Mouse (Mus musculus) lung, postnatal 36 days (tissue): ENCODE data around the gene C9.

Source experiments
- DNase-seq: peaks from one replicate; pipeline ENCODE4 v3.0.0; 2022; ENCODE audit warnings: mixed read lengths

Gene C9

GRCm38 (mm10) chr15:6492386-6492785, 47.3 kb downstream of the C9 start:
- no peak for DNase-seq

DNA sequence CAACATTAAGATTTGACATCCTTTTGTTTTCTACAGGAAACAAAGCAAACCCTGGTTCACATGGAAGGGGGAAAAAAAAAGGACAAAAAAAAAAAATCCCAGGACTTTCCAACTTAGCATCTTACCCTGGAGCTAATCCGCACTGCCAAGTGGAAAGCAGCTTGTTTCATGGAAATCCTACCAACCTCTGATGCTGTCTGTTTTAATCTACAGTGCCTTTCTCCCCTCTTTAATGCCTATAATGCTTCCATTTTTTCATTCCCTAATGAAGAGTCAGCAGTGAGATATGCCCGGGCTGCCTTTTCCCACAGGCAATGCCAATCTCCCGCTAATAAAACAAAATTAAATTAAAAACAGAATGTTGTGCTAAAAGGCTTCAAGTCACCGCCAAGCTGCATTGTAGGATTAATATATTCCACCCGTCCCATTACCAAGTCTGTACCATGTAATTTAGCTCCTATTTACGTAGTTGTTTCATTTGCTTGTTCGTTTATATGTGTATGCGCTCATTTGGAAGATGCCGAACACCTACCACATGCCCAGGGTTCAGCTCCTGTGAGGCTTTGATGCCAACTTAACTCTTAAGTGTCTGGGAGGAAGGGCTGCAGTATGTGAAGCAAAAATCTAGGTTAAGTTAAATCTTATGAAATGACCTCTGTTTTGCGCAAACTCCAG, 53.4 kb downstream of the C9 start:
- DNase-seq, result no peak

GRCm38 (mm10) chr15:6500787-6501186, 55.7 kb downstream of the C9 start:
- DNase-seq, result peak; percentile 37

GRCm38 (mm10) chr15:6517525-6517924, 72.4 kb downstream of the C9 start:
- no peak for DNase-seq

DNA sequence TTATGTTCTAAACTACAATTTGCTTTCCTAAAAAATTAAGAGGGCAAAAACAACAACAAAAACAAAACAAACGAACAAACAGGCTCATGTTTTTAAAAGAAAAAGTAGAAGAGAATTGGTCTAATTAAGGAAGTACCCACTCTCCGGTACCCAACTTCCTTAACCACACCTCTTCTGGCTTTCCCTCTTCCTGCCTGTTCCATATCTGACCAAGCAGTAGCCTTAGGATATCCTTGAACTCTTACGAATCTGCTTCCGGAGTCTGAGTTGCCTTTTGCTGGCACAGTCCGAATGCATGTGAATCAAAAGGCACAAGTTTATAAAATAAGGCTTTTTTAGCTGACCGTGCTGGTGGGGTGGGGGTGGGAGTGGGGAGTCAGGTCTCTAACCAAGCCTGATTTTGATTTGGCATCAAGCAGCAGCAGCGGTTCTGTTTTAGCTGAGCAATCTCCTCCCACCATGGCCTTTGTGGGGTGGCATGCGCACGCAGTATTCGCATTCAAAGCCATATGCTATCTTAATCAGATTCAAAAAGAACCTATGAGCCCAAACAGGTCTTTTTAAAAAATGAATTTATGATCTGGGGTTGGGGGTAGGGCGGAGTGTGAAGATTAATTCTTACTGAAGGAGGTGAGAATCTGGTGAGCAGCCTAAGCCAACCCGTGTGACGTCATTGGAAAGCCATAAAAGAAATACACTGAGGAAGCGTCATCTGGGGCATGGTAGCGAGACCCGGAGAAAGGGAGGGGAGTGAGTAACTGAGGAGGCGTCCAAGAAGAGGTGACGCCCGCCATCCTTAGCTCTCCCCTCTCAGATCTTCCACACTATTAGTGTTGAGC, 74.5 kb downstream of the C9 start:
- DNase-seq, result no peak

- DNase-seq, result no peak
Observed at GRCm38 (mm10) chr15:6520505-6521155, 75.5 kb downstream of the C9 start.

DNA sequence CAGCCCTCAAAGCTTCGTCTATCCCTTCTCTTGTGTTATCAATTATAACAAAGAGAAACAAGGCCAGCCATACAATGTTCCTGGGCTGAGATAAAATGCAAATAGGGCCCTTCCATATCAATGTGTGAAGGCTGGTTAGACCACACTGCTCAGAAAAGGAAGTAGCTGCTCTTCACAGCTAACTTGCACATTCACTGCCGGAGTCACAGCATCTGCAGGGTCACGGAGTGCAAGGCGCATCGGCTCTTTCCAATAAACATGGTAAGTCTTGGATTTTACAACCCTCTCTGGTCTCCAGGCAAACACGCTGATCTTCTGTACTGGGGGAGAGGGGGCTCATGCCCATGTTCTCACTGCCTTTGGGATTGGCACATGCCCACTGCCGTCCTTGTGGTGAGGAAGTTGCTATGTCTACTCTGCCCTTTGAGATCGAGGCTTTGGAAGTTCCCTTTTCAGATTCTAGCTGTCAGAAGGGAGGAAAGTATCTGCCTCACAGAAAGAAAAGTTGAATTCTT, 77.6 kb downstream of the C9 start, which contains the start of gene Fyb:
Fyb (plus strand) TSS at position 201 of the 515 bp plus-strand sequence.
- no peak for DNase-seq

DNA sequence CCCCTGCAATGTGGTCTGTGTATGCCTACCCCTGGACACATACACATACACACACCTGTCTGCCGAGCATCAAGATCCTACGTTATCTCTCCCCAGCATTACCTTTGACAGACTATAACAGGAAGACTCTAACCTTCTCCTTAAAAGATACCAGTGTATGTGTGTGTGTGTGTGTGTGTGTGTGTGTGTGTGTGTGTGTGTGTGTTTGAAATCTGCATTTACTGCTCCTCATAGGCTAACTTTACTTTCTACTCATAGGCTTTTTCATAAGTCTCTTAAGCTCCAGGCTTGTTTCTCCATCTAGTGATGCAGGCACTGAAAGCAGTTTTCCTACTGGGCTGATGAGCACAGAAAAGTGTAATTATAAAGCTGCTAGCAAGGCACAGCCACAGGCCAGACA, 79.7 kb downstream of the C9 start:
- no peak for DNase-seq

DNA sequence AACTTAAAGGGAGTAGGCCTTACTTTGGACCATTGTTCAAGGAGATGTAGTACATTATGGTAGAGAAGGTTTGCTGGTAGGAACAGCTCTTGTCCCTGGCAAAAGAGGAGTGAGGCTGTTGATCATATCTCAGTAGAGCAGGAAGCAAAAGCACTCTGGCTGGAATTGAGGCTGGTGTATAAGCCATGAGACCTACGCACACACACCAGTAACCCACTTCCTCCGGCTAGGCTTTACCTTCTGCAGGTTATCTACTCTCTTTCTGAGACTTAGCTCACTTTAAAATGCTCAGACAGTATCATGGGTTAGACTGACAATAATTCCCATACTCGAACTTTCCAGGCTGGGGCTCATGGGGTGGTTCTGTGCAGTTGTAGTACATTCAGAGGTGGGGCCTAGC, 80.3 kb downstream of the C9 start:
- DNase-seq, result no peak

GRCm38 (mm10) chr15:6533858-6534343, 88.8 kb downstream of the C9 start:
- DNase-seq, result no peak

GRCm38 (mm10) chr15:6534592-6534991, 89.5 kb downstream of the C9 start:
- DNase-seq, result no peak

GRCm38 (mm10) chr15:6539639-6540338, 94.7 kb downstream of the C9 start:
- no peak for DNase-seq
